Mouse (Mus musculus) heart, postnatal 0 days (tissue): ENCODE measurements at regions not wholly inside any gene's neighbourhood (a gene's known extent, or its start where the extent isn't known, plus 50 kb on each side); places are given as distances from the start of the nearest gene placed in this dataset.

Source experiments
- CTCF ChIP-seq: IDR thresholded peaks from 2 replicates; pipeline ENCODE4 v1.5.1; 2016; ENCODE audit warnings: antibody characterized with exemption, control low read depth, low read depth
- EP300 ChIP-seq: IDR thresholded peaks from 2 replicates; pipeline ENCODE4 v1.6.1; 2016; ENCODE audit warnings: antibody characterized with exemption, low read depth

GRCm38 (mm10) chr2:70901479-70901878 lies 76.0 kb upstream of the Tlk1 start:
- TF ChIP-seq CTCF (no peak), EP300 (no peak)
